Mouse (Mus musculus): ENCODE measurements around the gene Eif2s1. TPM values are rescaled to one million over a fixed set of nuclear protein-coding genes. Genes with fewer than 3 reads are reported as not detected.
"Not testable (repeated sequence)": the region's sequence is repeated elsewhere in the genome, so short reads cannot be mapped to it uniquely, and the experiment has no call there.

The Eif2s1 gene
- polyA plus RNA-seq, 1 experiment from 2014 or later, result 88.8 TPM

GRCm38 (mm10) chr12:78918227-78919078 is 56.8 kb downstream of the Eif2s1 start:
- Histone ChIP-seq H3K27ac (ENCODE audit: low read depth) (no peak overlapping the region), H3K9me3 (ENCODE audit: low read length) (no peaks in the 10 kb centered on the region), H3K4me3 (ENCODE audit: low read depth, low read length) (no peak overlapping the region), H3K4me1 (ENCODE audit: insufficient read depth) (0 out of 2 replicates have a peak, but pooled peaks cover 3% of the 10 kb centered on the region), H3K36me3 (replicated peaks; ENCODE audit: insufficient read depth, low read length) (no peaks in the 10 kb centered on the region), H3K4me2 (ENCODE audit: low read depth, low read length) (peak overlapping the region; percentile 29), H3K27me3 (ENCODE audit: insufficient read depth, low read length) (no peaks in the 10 kb centered on the region), H3K9ac (replicated peaks) (no peak overlapping the region)
- 10% methylated on average over 10 of the region's 11 CpGs for WGBS (ENCODE audit: insufficient replicate concordance)
- ATAC-seq (peak; percentile 72), DNase-seq (peak; percentile 86)
- no peak for TF ChIP-seq EP300 (IDR thresholded peaks at IDR 0.05; ENCODE audit: low read depth)
- TF ChIP-seq CTCF (IDR thresholded peaks at IDR 0.05; ENCODE audit: low read depth), result peak; percentile 96

- H3K9ac ChIP-seq (replicated peaks), result no peak overlapping the region
- no peaks in the 10 kb centered on the region for H3K9me3 ChIP-seq (ENCODE audit: low read length)
- WGBS (ENCODE audit: insufficient replicate concordance), result 27% methylated on average over 16 of the region's 16 CpGs
- ATAC-seq, result peak; percentile 58; the same call in 1 of the 2 replicates
- H3K4me3 ChIP-seq (ENCODE audit: low read depth, low read length), result no peak overlapping the region
- H3K27me3 ChIP-seq (ENCODE audit: insufficient read depth, low read length), result no peaks in the 10 kb centered on the region
- peak overlapping the region; percentile 1; the same call in 1 of the 2 replicates for H3K4me2 ChIP-seq (ENCODE audit: low read depth, low read length)
- H3K4me1 ChIP-seq (ENCODE audit: insufficient read depth), result 0 out of 2 replicates have a peak, but pooled peaks cover 3% of the 10 kb centered on the region
- TF ChIP-seq EP300 (IDR thresholded peaks at IDR 0.05; ENCODE audit: low read depth), result no peak
- peak; percentile 95 for TF ChIP-seq CTCF (IDR thresholded peaks at IDR 0.05; ENCODE audit: low read depth)
- DNase-seq, result peak; percentile 59
- no peaks in the 10 kb centered on the region for H3K36me3 ChIP-seq (replicated peaks; ENCODE audit: insufficient read depth, low read length)
- H3K27ac ChIP-seq (ENCODE audit: low read depth), result no peak overlapping the region
Observed at GRCm38 (mm10) chr12:78919079-78919712, 57.6 kb downstream of the Eif2s1 start.

GRCm38 (mm10) chr12:78921421-78921820 is 59.8 kb downstream of the Eif2s1 start:
- H3K9me3 ChIP-seq (ENCODE audit: low read length), result no peaks in the 10 kb centered on the region
- H3K4me2 ChIP-seq (ENCODE audit: low read depth, low read length), result no peak overlapping the region
- DNase-seq (no peak), ATAC-seq (no peak)
- no peak overlapping the region for H3K9ac ChIP-seq (replicated peaks)
- no peak overlapping the region for H3K27ac ChIP-seq (ENCODE audit: low read depth)
- 0 out of 2 replicates have a peak, but pooled peaks cover 3% of the 10 kb centered on the region for H3K27me3 ChIP-seq (ENCODE audit: insufficient read depth, low read length)
- WGBS (ENCODE audit: insufficient replicate concordance), result 78% methylated on average over 4 of the region's 4 CpGs
- H3K4me3 ChIP-seq (ENCODE audit: low read depth, low read length), result no peak overlapping the region
- TF ChIP-seq EP300 (IDR thresholded peaks at IDR 0.05; ENCODE audit: low read depth) (no peak), CTCF (IDR thresholded peaks at IDR 0.05; ENCODE audit: low read depth) (no peak)
- no peaks in the 10 kb centered on the region for H3K4me1 ChIP-seq (ENCODE audit: insufficient read depth)
- no peaks in the 10 kb centered on the region for H3K36me3 ChIP-seq (replicated peaks; ENCODE audit: insufficient read depth, low read length)

- no peaks in the 10 kb centered on the region for H3K9me3 ChIP-seq (ENCODE audit: low read length)
- no peak overlapping the region for H3K27ac ChIP-seq (ENCODE audit: low read depth)
- no peaks in the 10 kb centered on the region for H3K4me1 ChIP-seq (ENCODE audit: insufficient read depth)
- H3K27me3 ChIP-seq (ENCODE audit: insufficient read depth, low read length), result 0 out of 2 replicates have a peak, but pooled peaks cover 4% of the 10 kb centered on the region
- no peak for ATAC-seq
- TF ChIP-seq CTCF (IDR thresholded peaks at IDR 0.05; ENCODE audit: low read depth) (no peak), EP300 (IDR thresholded peaks at IDR 0.05; ENCODE audit: low read depth) (no peak)
- no peak overlapping the region for H3K4me2 ChIP-seq (ENCODE audit: low read depth, low read length)
- WGBS (ENCODE audit: insufficient replicate concordance), result 78% methylated on average over 3 of the region's 3 CpGs
- H3K4me3 ChIP-seq (ENCODE audit: low read depth, low read length), result no peak overlapping the region
- DNase-seq, result no peak
- no peaks in the 10 kb centered on the region for H3K36me3 ChIP-seq (replicated peaks; ENCODE audit: insufficient read depth, low read length)
- H3K9ac ChIP-seq (replicated peaks), result no peak overlapping the region
Observed at GRCm38 (mm10) chr12:78922058-78922457, 60.4 kb downstream of the Eif2s1 start.

- not testable (repeated sequence) for H3K4me3 ChIP-seq (ENCODE audit: low read depth, low read length); ATAC-seq; H3K9ac ChIP-seq (replicated peaks); H3K27me3 ChIP-seq (ENCODE audit: insufficient read depth, low read length); H3K36me3 ChIP-seq (replicated peaks; ENCODE audit: insufficient read depth, low read length); DNase-seq; H3K9me3 ChIP-seq (ENCODE audit: low read length); H3K4me1 ChIP-seq (ENCODE audit: insufficient read depth); H3K4me2 ChIP-seq (ENCODE audit: low read depth, low read length)
- H3K27ac ChIP-seq (ENCODE audit: low read depth), result peak overlapping the region; percentile 50
Observed at GRCm38 (mm10) chr12:78922977-78923376, 61.4 kb downstream of the Eif2s1 start.

GRCm38 (mm10) chr12:78923539-78924189 is 62.0 kb downstream of the Eif2s1 start:
- Histone ChIP-seq H3K9ac (replicated peaks) (no peak overlapping the region), H3K4me3 (ENCODE audit: low read depth, low read length) (no peak overlapping the region), H3K4me2 (ENCODE audit: low read depth, low read length) (no peak overlapping the region), H3K36me3 (replicated peaks; ENCODE audit: insufficient read depth, low read length) (no peaks in the 10 kb centered on the region), H3K4me1 (ENCODE audit: insufficient read depth) (no peaks in the 10 kb centered on the region), H3K27ac (ENCODE audit: low read depth) (peak overlapping the region; percentile 50), H3K27me3 (ENCODE audit: insufficient read depth, low read length) (0 out of 2 replicates have a peak, but pooled peaks cover 7% of the 10 kb centered on the region), H3K9me3 (ENCODE audit: low read length) (no peaks in the 10 kb centered on the region)
- no peak for TF ChIP-seq CTCF (IDR thresholded peaks at IDR 0.05; ENCODE audit: low read depth)
- no peak for TF ChIP-seq EP300 (IDR thresholded peaks at IDR 0.05; ENCODE audit: low read depth)
- WGBS (ENCODE audit: insufficient replicate concordance), result 57% methylated on average over 7 of the region's 7 CpGs
- ATAC-seq (no peak), DNase-seq (no peak)

All from liver, postnatal 0 days (tissue).